Mouse (Mus musculus) layer of hippocampus, adult 2 months (tissue): ENCODE data around the gene Crygb. TPM values are rescaled to one million over a fixed set of nuclear protein-coding genes. Genes with fewer than 3 reads are reported as not detected.
A peak's percentile ranks its signal among the peaks of the same experiment; 100 is the strongest.
"Not testable (repeated sequence)": the region's sequence is repeated elsewhere in the genome, so short reads cannot be mapped to it uniquely, and the experiment has no call there.

ENCODE experiments used
- DNase-seq, 2 experiments: peaks; one replicate each; pipeline ENCODE4 v3.0.0; 2022; ENCODE audit warnings: low spot score in 2 of 2
- H3K27ac ChIP-seq: fragments of 200-600 bp; 2 replicates; pipeline ENCODE4 v1.8.1; 2022
- H3K4me3 ChIP-seq: fragments of 200-600 bp; 2 replicates; pipeline ENCODE4 v1.8.1; 2022; ENCODE audit warnings: mild to moderate bottlenecking
- CTCF ChIP-seq: fragments of 200-600 bp; conservative IDR thresholded peaks from 2 replicates; pipeline ENCODE4 v1.8.1; 2022; ENCODE audit warnings: antibody characterized with exemption, mild to moderate bottlenecking, moderate library complexity
- total RNA-seq, 2 experiments: library from RNA; stranded (reverse); gene quantifications; 2 replicates each; pipeline ENCODE4 v1.2.3; 2021

The Crygb gene
- total RNA-seq, 2 experiments from 2014 or later = not detected

- Histone ChIP-seq H3K4me3 (no peak overlapping the region), H3K27ac (no peak overlapping the region)
- TF ChIP-seq CTCF = no peak
- DNase-seq = no peak
Observed at GRCm38 (mm10) chr1:65109196-65109595, 27.1 kb upstream of the Crygb start.

- Histone ChIP-seq H3K4me3 (no peak overlapping the region), H3K27ac (no peak overlapping the region)
- TF ChIP-seq CTCF = no peak
- no peak for DNase-seq
Observed at GRCm38 (mm10) chr1:65107654-65108279, 25.7 kb upstream of the Crygb start.

GRCm38 (mm10) chr1:65103273-65103672 is 21.2 kb upstream of the Crygb start, which contains the start of gene Cryga:
Gene Cryga (minus strand): TSS chr1:65103373.
- Histone ChIP-seq H3K4me3 (no peak within 1 kb of the TSS), H3K27ac (no peak within 1 kb of the TSS)
- no peak for TF ChIP-seq CTCF
- DNase-seq = no peak

- H3K27ac ChIP-seq = no peak overlapping the region
- TF ChIP-seq CTCF = no peak
- H3K4me3 ChIP-seq = no peak overlapping the region
- DNase-seq = no peak
Observed at GRCm38 (mm10) chr1:65096953-65097352, 14.9 kb upstream of the Crygb start.

GRCm38 (mm10) chr1:65091566-65091965 is 9.5 kb upstream of the Crygb start:
- no peak overlapping the region for H3K4me3 ChIP-seq
- H3K27ac ChIP-seq = no peak overlapping the region
- TF ChIP-seq CTCF = no peak
- DNase-seq = peak in 1 of 2 experiments; percentile 14

GRCm38 (mm10) chr1:65090370-65090769 is 8.3 kb upstream of the Crygb start:
- no peak overlapping the region for H3K4me3 ChIP-seq
- no peak overlapping the region for H3K27ac ChIP-seq
- no peak for DNase-seq
- TF ChIP-seq CTCF = no peak

- H3K4me3 ChIP-seq = no peak overlapping the region
- TF ChIP-seq CTCF = no peak
- H3K27ac ChIP-seq = no peak overlapping the region
- DNase-seq = no peak
Observed at GRCm38 (mm10) chr1:65088567-65089356, 6.7 kb upstream of the Crygb start.

- DNase-seq = no peak
- TF ChIP-seq CTCF = peak; percentile 74
- H3K27ac ChIP-seq = no peak overlapping the region
- no peak overlapping the region for H3K4me3 ChIP-seq
Observed at GRCm38 (mm10) chr1:65075607-65076006, 6.5 kb downstream of the Crygb start.

- DNase-seq = no peak
- TF ChIP-seq CTCF = no peak
- H3K27ac ChIP-seq = no peak within 1 kb of the TSS
- no peak within 1 kb of the TSS for H3K4me3 ChIP-seq
Observed at GRCm38 (mm10) chr1:65073589-65073988, 8.5 kb downstream of the Crygb start, which contains the start of gene Crygc. Gene Crygc (minus strand): TSS chr1:65073689.

GRCm38 (mm10) chr1:65067842-65068241 is 14.2 kb downstream of the Crygb start:
- Histone ChIP-seq H3K27ac (no peak overlapping the region), H3K4me3 (no peak overlapping the region)
- DNase-seq = no peak
- no peak for TF ChIP-seq CTCF

GRCm38 (mm10) chr1:65064201-65064600 is 17.9 kb downstream of the Crygb start:
- TF ChIP-seq CTCF = no peak
- Histone ChIP-seq H3K27ac (no peak overlapping the region), H3K4me3 (no peak overlapping the region)
- DNase-seq = no peak

GRCm38 (mm10) chr1:65063352-65063751 is 18.7 kb downstream of the Crygb start, which contains the start of gene Crygd:
Gene Crygd (minus strand): TSS chr1:65063452.
- no peak for DNase-seq
- no peak for TF ChIP-seq CTCF
- H3K27ac ChIP-seq = no peak within 1 kb of the TSS
- no peak within 1 kb of the TSS for H3K4me3 ChIP-seq

GRCm38 (mm10) chr1:65052140-65052539 is 29.9 kb downstream of the Crygb start:
- Histone ChIP-seq H3K4me3 (no peak overlapping the region), H3K27ac (no peak overlapping the region)
- DNase-seq = no peak
- TF ChIP-seq CTCF = no peak

GRCm38 (mm10) chr1:65051696-65052095 is 30.4 kb downstream of the Crygb start:
- H3K4me3 ChIP-seq = no peak overlapping the region
- no peak for TF ChIP-seq CTCF
- H3K27ac ChIP-seq = no peak overlapping the region
- DNase-seq = no peak

- H3K4me3 ChIP-seq, H3K27ac ChIP-seq, DNase-seq: not testable (repeated sequence)
Observed at GRCm38 (mm10) chr1:65050952-65051351, 31.1 kb downstream of the Crygb start, which contains the start of gene Cryge. Gene Cryge (minus strand): TSS chr1:65051149.
